Mouse (Mus musculus) lung, postnatal 0 days (tissue): Measurements from ENCODE around the gene Zyx.

Experiments used
- CTCF ChIP-seq: IDR thresholded peaks from 2 replicates; pipeline ENCODE4 v1.5.1; 2016; ENCODE audit warnings: antibody characterized with exemption, mild to moderate bottlenecking
- EP300 ChIP-seq: IDR thresholded peaks from 2 replicates; pipeline ENCODE4 v1.6.1; 2016; ENCODE audit warnings: antibody characterized with exemption, mild to moderate bottlenecking, control low read depth

DNA sequence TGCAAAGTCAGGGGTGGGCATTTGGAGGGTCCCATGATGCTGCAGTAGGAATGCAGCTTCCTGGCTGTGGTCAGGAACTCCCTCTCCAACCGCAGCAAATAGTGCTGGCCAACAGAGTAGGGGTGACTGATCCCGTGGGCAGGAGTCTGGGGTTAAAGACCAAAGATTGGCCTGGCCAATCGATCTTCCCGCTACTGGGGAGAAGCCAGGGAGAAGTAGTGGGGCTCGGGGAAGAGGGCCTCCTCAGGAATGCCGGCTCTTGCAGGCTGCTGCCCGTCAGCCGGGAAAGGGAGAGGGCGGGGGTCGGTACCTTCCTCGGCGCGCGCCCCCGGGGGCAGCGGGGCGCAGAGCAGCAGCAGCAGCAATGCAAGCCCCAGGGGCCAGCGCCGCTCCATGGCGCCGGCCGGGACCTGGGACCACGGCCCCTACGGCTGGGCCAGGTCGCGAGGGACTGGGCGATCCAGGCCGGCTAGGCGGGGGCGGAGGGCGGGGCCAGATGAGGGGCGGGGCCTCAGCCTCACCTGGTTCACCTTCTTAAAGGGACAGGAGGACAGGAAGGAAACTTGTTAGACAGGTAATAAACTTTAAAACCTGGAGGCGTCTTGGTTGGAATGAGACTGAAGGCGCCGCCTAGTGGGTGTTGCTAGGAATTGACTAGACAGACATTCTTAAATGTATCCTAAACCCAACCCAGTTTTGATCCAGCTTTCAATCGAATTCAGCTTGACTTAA is 23.6 kb downstream of the Zyx start, which contains the start of gene Epha1:
- TF ChIP-seq CTCF: peak; percentile 69
- 0 out of 2 replicates have a peak, but pooled peaks have one; percentile 27 for TF ChIP-seq EP300
